Mouse (Mus musculus) heart, adult 2 months (tissue): Measurements from ENCODE around the gene Cd7.

ENCODE experiments used
- CTCF ChIP-seq: fragments of 200-600 bp; IDR thresholded peaks from 2 replicates; pipeline ENCODE4 v1.8.1; 2022; ENCODE audit warnings: antibody characterized with exemption, mild to moderate bottlenecking, moderate library complexity
- EP300 ChIP-seq: fragments of 200-500 bp; IDR thresholded peaks from 2 replicates; pipeline ENCODE4 v1.6.1; 2011; ENCODE audit warnings: low read depth, low read length, control low read depth; ENCODE audit not compliant: insufficient read depth
- POLR2A ChIP-seq: fragments of 200-500 bp; IDR thresholded peaks from 2 replicates; pipeline ENCODE4 v1.6.1; 2011; ENCODE audit warnings: mild to moderate bottlenecking, low read depth, low read length, control low read depth; ENCODE audit not compliant: insufficient read depth

GRCm38 (mm10) chr11:121081120-121081519 lies 41.9 kb upstream of the Cd7 start, which contains the start of gene Sectm1a:
- TF ChIP-seq CTCF (no peak), POLR2A (no peak), EP300 (no peak)
